Mouse (Mus musculus) heart, postnatal 0 days (tissue): ENCODE measurements around the gene Ctso.

Experiments
- CTCF ChIP-seq: IDR thresholded peaks from 2 replicates; pipeline ENCODE4 v1.5.1; 2016; ENCODE audit warnings: antibody characterized with exemption, control low read depth, low read depth
- EP300 ChIP-seq: IDR thresholded peaks from 2 replicates; pipeline ENCODE4 v1.6.1; 2016; ENCODE audit warnings: antibody characterized with exemption, low read depth

DNA sequence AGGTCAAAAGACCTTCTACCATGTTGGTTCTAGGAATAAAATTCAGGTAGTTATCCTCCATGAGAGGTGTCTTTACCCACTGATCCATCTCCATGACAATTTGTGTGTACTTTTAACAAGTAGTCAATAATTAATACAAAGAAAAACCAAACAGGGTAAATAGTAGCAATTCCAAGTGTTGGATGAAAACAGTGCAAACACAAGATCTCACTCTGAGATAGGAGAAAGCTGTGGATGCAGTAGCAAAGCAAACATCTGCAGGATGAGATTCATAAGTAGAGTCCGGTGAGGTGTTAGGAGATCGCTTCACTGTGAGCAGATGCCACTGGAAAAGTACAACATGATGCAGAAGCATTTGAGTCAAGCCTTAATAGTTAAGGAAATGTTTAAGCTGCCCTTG lies 53.7 kb downstream of the Ctso start:
- TF ChIP-seq EP300 (no peak), CTCF (no peak)
